Mouse (Mus musculus): ENCODE results near the gene Phldb3.

DNA sequence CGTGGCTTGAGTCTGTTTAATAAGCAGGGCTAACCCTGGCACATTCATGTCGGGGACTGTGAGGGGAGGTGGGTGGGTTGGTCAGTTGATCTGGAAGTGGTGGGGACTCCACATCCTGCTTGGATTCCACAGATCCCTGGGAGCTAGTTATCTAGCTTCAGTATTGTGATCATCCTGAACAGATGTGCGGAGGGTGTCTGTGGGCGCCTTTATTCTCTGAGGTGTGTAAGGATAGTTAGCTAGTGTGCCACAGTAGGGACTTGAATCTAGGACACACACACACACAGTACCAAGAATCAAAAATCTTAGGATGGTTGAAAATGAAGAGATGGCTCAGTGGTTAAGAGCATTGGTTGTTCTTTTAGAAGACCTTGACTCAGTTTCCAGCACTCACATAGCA lies 42.1 kb upstream of the Phldb3 start:
- TF ChIP-seq IRF4 (IDR thresholded peaks at IDR 0.05; ENCODE audit: low read depth, low read length) (no peak), EP300 (IDR thresholded peaks at IDR 0.05; ENCODE audit: low read length) (no peak), ETS1 (conservative IDR thresholded peaks at IDR 0.05; ENCODE audit: low read depth, low read length) (no peak), MYC (IDR thresholded peaks at IDR 0.05; ENCODE audit: low read depth, low read length) (no peak)
